In the genomic region with DNA sequence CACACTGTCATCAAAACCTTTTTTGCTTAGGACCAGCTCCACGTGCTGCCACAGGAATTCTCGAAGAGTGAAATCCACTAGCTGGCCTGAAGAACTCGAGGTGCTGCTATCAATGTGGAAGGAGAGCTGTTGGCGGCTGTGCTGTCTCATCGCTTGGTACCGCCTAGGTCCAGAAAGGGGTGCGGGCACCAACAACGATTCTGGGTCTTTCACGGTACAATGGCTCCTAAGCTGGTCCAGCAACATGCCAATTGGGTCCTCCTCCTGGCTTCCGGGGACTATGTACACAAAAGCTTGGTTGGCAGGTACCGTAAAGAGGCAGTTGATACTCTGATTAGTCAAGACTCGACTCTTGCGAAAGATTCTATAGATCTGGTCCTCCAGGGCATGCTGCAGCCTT, we compare ENCODE assay signal across 8 mouse cellular contexts. TPM values are rescaled to one million over a fixed set of nuclear protein-coding genes. Genes with fewer than 3 reads are reported as not detected.
DNase-seq lines count a peak whose midpoint lies in the region; ATAC-seq and TF ChIP-seq lines count a peak whose summit lies in the region.

No protein-coding gene starts in this region.

- H3K79me2 ChIP-seq in myocyte (ENCODE audit: control insufficient read depth, insufficient read depth): peaks cover 41% of the 10 kb centered on the region

- peak overlapping the region; percentile 98 for H3K4me3 ChIP-seq in kidney, embryonic 15.5 days (replicated peaks)
- H3K4me3 ChIP-seq in embryonic facial prominence, embryonic 11.5 days (ENCODE audit: low read depth, low read length): peak overlapping the region; percentile 64
- peak overlapping the region; percentile 89 for H3K4me3 ChIP-seq in intestine, embryonic 14.5 days (ENCODE audit: low read depth, low read length)
- H3K4me3 ChIP-seq in myocyte: peak overlapping the region; percentile 89

- 86% methylated on average over 13 of the region's 13 CpGs for WGBS in kidney, embryonic 15.5 days
- WGBS in embryonic facial prominence, embryonic 11.5 days: 92% methylated on average over 13 of the region's 13 CpGs
- WGBS in intestine, embryonic 14.5 days: 88% methylated on average over 13 of the region's 13 CpGs

- H3K4me1 ChIP-seq in kidney, embryonic 15.5 days: peaks cover 33% of the 10 kb centered on the region
- no peaks in the 10 kb centered on the region; the same call in none of the 2 replicates for H3K4me1 ChIP-seq in embryonic facial prominence, embryonic 11.5 days (ENCODE audit: control insufficient read depth, insufficient read depth, low read length)
- H3K4me1 ChIP-seq in intestine, embryonic 14.5 days (replicated peaks; ENCODE audit: control insufficient read depth, insufficient read depth, low read length): peaks cover 22% of the 10 kb centered on the region

- intact Hi-C loops in left cerebral cortex, postnatal 25 days (cut with DNase I): no loop called here

- ATAC-seq in kidney, embryonic 15.5 days (replicated peaks; ENCODE audit: low FRiP score): no peak
- ATAC-seq in embryonic facial prominence, embryonic 11.5 days (replicated peaks; ENCODE audit: insufficient number of reproducible peaks, low FRiP score, low TSS enrichment, low read depth): no peak
- no peak for ATAC-seq in intestine, embryonic 14.5 days (replicated peaks; ENCODE audit: low FRiP score, low TSS enrichment, low read depth)

- no peak for DNase-seq in kidney, adult 11 months
- no peak for DNase-seq in embryonic facial prominence, embryonic 11.5 days (ENCODE audit: low spot score)
- DNase-seq in intestine, embryonic 14.5 days (ENCODE audit: low spot score): no peak
- no peak for DNase-seq in thymus, adult 18-20 months
- DNase-seq in left cerebral cortex, postnatal 25 days (ENCODE audit: low spot score in 2 of 2): no peak
- no peak for DNase-seq in thymus, postnatal 14 days

- H3K4me2 ChIP-seq in kidney, embryonic 15.5 days: peak overlapping the region; percentile 84
- H3K4me2 ChIP-seq in embryonic facial prominence, embryonic 11.5 days (ENCODE audit: low read depth, low read length): peak overlapping the region; percentile 68
- peak overlapping the region; percentile 83 for H3K4me2 ChIP-seq in intestine, embryonic 14.5 days (ENCODE audit: low read length)
- peak overlapping the region; percentile 88 for H3K4me2 ChIP-seq in myocyte (ENCODE audit: low read depth)

- H3K9me3 ChIP-seq in kidney, embryonic 15.5 days (replicated peaks): no peaks in the 10 kb centered on the region
- H3K9me3 ChIP-seq in embryonic facial prominence, embryonic 11.5 days (replicated peaks; ENCODE audit: control insufficient read depth, low read length): no peaks in the 10 kb centered on the region
- H3K9me3 ChIP-seq in intestine, embryonic 14.5 days (ENCODE audit: control insufficient read depth, low read length): no peaks in the 10 kb centered on the region

- no peak for TF ChIP-seq POLR2A in myocyte (IDR thresholded peaks at IDR 0.05; ENCODE audit: insufficient read length, low read depth)

- no peak overlapping the region for H3ac ChIP-seq in myocyte (ENCODE audit: control insufficient read depth, insufficient read length)

- no peak overlapping the region for H3K27ac ChIP-seq in kidney, embryonic 15.5 days
- no peak overlapping the region for H3K27ac ChIP-seq in embryonic facial prominence, embryonic 11.5 days (replicated peaks; ENCODE audit: low read depth, low read length)
- H3K27ac ChIP-seq in intestine, embryonic 14.5 days (ENCODE audit: low read depth): no peak overlapping the region

- peaks cover 51% of the 10 kb centered on the region for H3K36me3 ChIP-seq in kidney, embryonic 15.5 days
- H3K36me3 ChIP-seq in embryonic facial prominence, embryonic 11.5 days (replicated peaks; ENCODE audit: control insufficient read depth, insufficient read depth, low read depth, low read length): no peaks in the 10 kb centered on the region; the same call in none of the 2 replicates
- peaks cover 58% of the 10 kb centered on the region for H3K36me3 ChIP-seq in intestine, embryonic 14.5 days (ENCODE audit: control insufficient read depth, insufficient read depth, low read length)
- peaks cover 22% of the 10 kb centered on the region for H3K36me3 ChIP-seq in myocyte (ENCODE audit: control insufficient read depth, insufficient read depth)

- no peaks in the 10 kb centered on the region for H3K27me3 ChIP-seq in kidney, embryonic 15.5 days
- no peaks in the 10 kb centered on the region for H3K27me3 ChIP-seq in embryonic facial prominence, embryonic 11.5 days (ENCODE audit: control insufficient read depth, insufficient read depth, low read length)
- no peaks in the 10 kb centered on the region for H3K27me3 ChIP-seq in intestine, embryonic 14.5 days (replicated peaks; ENCODE audit: control insufficient read depth, insufficient read depth, low read length)
- no peaks in the 10 kb centered on the region for H3K27me3 ChIP-seq in myocyte (ENCODE audit: control insufficient read depth, insufficient read depth, insufficient read length)

- H3K9ac ChIP-seq in kidney, embryonic 15.5 days: no peak overlapping the region
- no peak overlapping the region; the same call in 1 of the 2 replicates for H3K9ac ChIP-seq in embryonic facial prominence, embryonic 11.5 days (replicated peaks; ENCODE audit: low read length)
- H3K9ac ChIP-seq in intestine, embryonic 14.5 days (ENCODE audit: low read length): peak overlapping the region; percentile 7; the same call in 1 of the 2 replicates

TF ChIP-seq in myocyte, 11 proteins besides CTCF, POLR2A, EP300 and RAD21:
- TF ChIP-seq SRF (IDR thresholded peaks at IDR 0.05; ENCODE audit: control insufficient read depth, insufficient read length, low read depth): no peak

RNA-seq across cellular contexts. Expression of a gene that starts 1.1 kb away (rescaled TPM):
- 21.2 and 22.1 TPM in 2 replicates for polyA plus RNA-seq in kidney, embryonic 15.5 days (2015; fragmentation: Nextera tagmentation; extraction: Ambion mirVana)
- 30.8 and 36.5 TPM in 2 replicates for polyA plus RNA-seq in embryonic facial prominence, embryonic 11.5 days (2014; fragmentation: Nextera tagmentation; extraction: Ambion mirVana)
- 21.0 and 23.2 TPM in 2 replicates for polyA plus RNA-seq in intestine, embryonic 14.5 days (2014; fragmentation: Nextera tagmentation; extraction: Ambion mirVana)
- 13.1 TPM for polyA plus RNA-seq in myocyte (2012; fragmentation: generic; extraction: Trizol)
- 10 to 100 TPM; 16.6 to 16.9 TPM for total RNA-seq in left cerebral cortex, postnatal 25 days (2021)

RNA-seq across cellular contexts. Expression of a gene that starts 11.6 kb away (rescaled TPM):
- polyA plus RNA-seq in kidney, embryonic 15.5 days (2015; fragmentation: Nextera tagmentation; extraction: Ambion mirVana): 24.2 and 25.6 TPM in 2 replicates
- polyA plus RNA-seq in embryonic facial prominence, embryonic 11.5 days (2014; fragmentation: Nextera tagmentation; extraction: Ambion mirVana): 45.5 and 50.4 TPM in 2 replicates
- 21.7 and 23.0 TPM in 2 replicates for polyA plus RNA-seq in intestine, embryonic 14.5 days (2014; fragmentation: Nextera tagmentation; extraction: Ambion mirVana)
- polyA plus RNA-seq in myocyte (2012; fragmentation: generic; extraction: Trizol): 9.9 TPM
- 10 to 100 TPM; 41.3 to 46.1 TPM for total RNA-seq in left cerebral cortex, postnatal 25 days (2021)

RNA-seq across cellular contexts. Expression of a gene that starts 23.0 kb away (rescaled TPM):
- 12.1 and 12.3 TPM in 2 replicates for polyA plus RNA-seq in kidney, embryonic 15.5 days (2015; fragmentation: Nextera tagmentation; extraction: Ambion mirVana)
- 17.7 and 20.1 TPM in 2 replicates for polyA plus RNA-seq in embryonic facial prominence, embryonic 11.5 days (2014; fragmentation: Nextera tagmentation; extraction: Ambion mirVana)
- 12.0 and 14.8 TPM in 2 replicates for polyA plus RNA-seq in intestine, embryonic 14.5 days (2014; fragmentation: Nextera tagmentation; extraction: Ambion mirVana)
- polyA plus RNA-seq in myocyte (2012; fragmentation: generic; extraction: Trizol): 9.3 TPM
- under 1 TPM; 0.32 to 0.34 TPM for total RNA-seq in left cerebral cortex, postnatal 25 days (2021)

RNA-seq across cellular contexts. Expression of a gene that starts 23.6 kb away (rescaled TPM):
- 61.0 and 66.0 TPM in 2 replicates for polyA plus RNA-seq in kidney, embryonic 15.5 days (2015; fragmentation: Nextera tagmentation; extraction: Ambion mirVana)
- polyA plus RNA-seq in embryonic facial prominence, embryonic 11.5 days (2014; fragmentation: Nextera tagmentation; extraction: Ambion mirVana): 121 and 134 TPM in 2 replicates
- 52.4 and 60.0 TPM in 2 replicates for polyA plus RNA-seq in intestine, embryonic 14.5 days (2014; fragmentation: Nextera tagmentation; extraction: Ambion mirVana)
- polyA plus RNA-seq in myocyte (2012; fragmentation: generic; extraction: Trizol): 5.6 TPM
- 10 to 100 TPM; 11.2 to 12.3 TPM for total RNA-seq in left cerebral cortex, postnatal 25 days (2021)

RNA-seq across cellular contexts. Expression of a gene that starts 41.4 kb away (rescaled TPM):
- polyA plus RNA-seq in kidney, embryonic 15.5 days (2015; fragmentation: Nextera tagmentation; extraction: Ambion mirVana): 29.1 and 33.4 TPM in 2 replicates
- 45.2 and 47.7 TPM in 2 replicates for polyA plus RNA-seq in embryonic facial prominence, embryonic 11.5 days (2014; fragmentation: Nextera tagmentation; extraction: Ambion mirVana)
- 31.3 and 39.4 TPM in 2 replicates for polyA plus RNA-seq in intestine, embryonic 14.5 days (2014; fragmentation: Nextera tagmentation; extraction: Ambion mirVana)
- polyA plus RNA-seq in myocyte (2012; fragmentation: generic; extraction: Trizol): 6.7 TPM
- total RNA-seq in left cerebral cortex, postnatal 25 days (2021): 100 to 1,000 TPM; 233 to 239 TPM
